Mouse (Mus musculus): ENCODE results near the gene Dimt1.

DNA sequence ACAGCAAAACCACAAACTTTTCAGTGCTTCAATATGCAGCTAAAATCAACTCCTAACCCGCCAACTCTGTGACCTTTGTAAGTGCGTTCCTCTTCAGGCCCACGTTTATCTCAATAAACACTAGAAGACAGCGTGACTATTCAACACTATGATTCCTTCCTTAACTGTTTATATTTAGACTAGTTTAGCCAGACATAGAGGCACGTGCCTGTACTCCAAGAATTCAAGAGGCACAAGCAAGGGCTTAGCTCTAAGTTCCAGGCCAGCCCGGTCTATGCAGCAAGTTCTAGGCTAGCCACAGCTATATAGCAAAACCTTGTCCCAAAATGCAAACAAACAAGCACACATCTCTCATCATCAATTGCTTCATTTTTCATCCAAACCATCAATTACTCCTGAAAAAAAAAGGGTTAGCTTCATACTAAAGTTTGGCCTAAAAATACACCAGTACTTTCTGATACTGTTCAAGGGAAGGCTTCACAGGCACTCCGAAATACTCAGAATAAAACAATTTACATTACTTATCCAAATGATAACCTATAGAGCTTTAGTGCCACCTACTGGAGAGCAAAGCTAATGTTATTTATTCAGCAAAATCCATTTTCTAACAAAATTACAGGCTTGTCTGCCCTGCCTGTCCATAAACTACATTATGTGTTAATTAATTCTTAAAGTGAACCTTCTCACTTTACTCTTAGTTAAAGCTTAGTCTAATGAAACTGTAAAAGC lies 28.4 kb upstream of the Dimt1 start:
- peak; percentile 31; the same call in 1 of the 2 replicates for TF ChIP-seq CTCF (conservative IDR thresholded peaks at IDR 0.05; ENCODE audit: low read length)
- no peak for TF ChIP-seq POU5F1 (IDR thresholded peaks at IDR 0.05; ENCODE audit: borderline replicate concordance, low read length)

Data from E14TG2a.4 (cell line).